Mouse (Mus musculus) lung, embryonic 14.5 days (tissue): ENCODE measurements at regions not wholly inside any gene's neighbourhood (a gene's known extent, or its start where the extent isn't known, plus 50 kb on each side); places are given as distances from the start of the nearest gene placed in this dataset.

Experiments
- ATAC-seq: fragments of 200-750 bp; cut with Nextera tagmentation; 2 replicates; pipeline ENCODE4 v1.8.0; 2017; ENCODE audit warnings: mild to moderate bottlenecking, moderate TSS enrichment, moderate library complexity; ENCODE audit not compliant: insufficient read depth
- DNase-seq: peaks from one replicate; pipeline ENCODE4 v3.0.0-alpha.2; 2015
- H3K27ac ChIP-seq: fragments of 300-500 bp; sonication (generic); 2 replicates; pipeline ENCODE4 v1.5.1; 2014; ENCODE audit warnings: low read depth, mild to moderate bottlenecking, moderate library complexity
- H3K27me3 ChIP-seq: fragments of 300-500 bp; sonication (generic); 2 replicates; pipeline ENCODE4 v1.6.1; 2014; ENCODE audit warnings: low read length, control low read depth; ENCODE audit not compliant: insufficient read depth
- H3K36me3 ChIP-seq: fragments of 300-500 bp; sonication (generic); 2 replicates; pipeline ENCODE4 v1.6.1; 2014; ENCODE audit warnings: control low read depth; ENCODE audit not compliant: insufficient read depth
- H3K4me1 ChIP-seq: fragments of 300-500 bp; sonication (generic); 2 replicates; pipeline ENCODE4 v1.6.1; 2014; ENCODE audit warnings: antibody characterized with exemption, control low read depth; ENCODE audit not compliant: insufficient read depth
- H3K4me2 ChIP-seq: fragments of 300-500 bp; sonication (generic); 2 replicates; pipeline ENCODE4 v1.6.1; 2014; ENCODE audit warnings: mild to moderate bottlenecking
- H3K4me3 ChIP-seq: fragments of 300-500 bp; sonication (generic); 2 replicates; pipeline ENCODE4 v1.5.1; 2014; ENCODE audit warnings: low read depth, low read length
- H3K9ac ChIP-seq: fragments of 300-500 bp; sonication (generic); 2 replicates; pipeline ENCODE4 v1.6.1; 2014
- H3K9me3 ChIP-seq: fragments of 300-500 bp; sonication (generic); 2 replicates; pipeline ENCODE4 v1.6.1; 2016; ENCODE audit warnings: low read depth, low read length, control low read depth
- CTCF ChIP-seq: IDR thresholded peaks from 2 replicates; pipeline ENCODE4 v1.5.1; 2016; ENCODE audit warnings: antibody characterized with exemption, low read depth
- WGBS: fragments of 180-500 bp; shearing (Covaris S2); extraction: QIAGEN DNeasy Blood & Tissue Kit; methylation state at CpG from one replicate; pipeline ENCODE4 v1.1.7; 2014; 5-methylcytosine and 5-hydroxymethylcytosine counted together

GRCm38 (mm10) chr12:7909746-7910360, 67.6 kb upstream of the Apob start:
- 49% methylated on average over 9 of the region's 9 CpGs for WGBS
- Histone ChIP-seq H3K4me2 (no peak overlapping the region), H3K4me1 (peaks cover 2% of the 10 kb centered on the region; the same call in 1 of the 2 replicates), H3K9me3 (no peaks in the 10 kb centered on the region), H3K36me3 (no peaks in the 10 kb centered on the region), H3K27ac (no peak overlapping the region), H3K9ac (no peak overlapping the region), H3K4me3 (no peak overlapping the region), H3K27me3 (no peaks in the 10 kb centered on the region)
- no peak for TF ChIP-seq CTCF
- no peak for DNase-seq
- no peak for ATAC-seq

DNA sequence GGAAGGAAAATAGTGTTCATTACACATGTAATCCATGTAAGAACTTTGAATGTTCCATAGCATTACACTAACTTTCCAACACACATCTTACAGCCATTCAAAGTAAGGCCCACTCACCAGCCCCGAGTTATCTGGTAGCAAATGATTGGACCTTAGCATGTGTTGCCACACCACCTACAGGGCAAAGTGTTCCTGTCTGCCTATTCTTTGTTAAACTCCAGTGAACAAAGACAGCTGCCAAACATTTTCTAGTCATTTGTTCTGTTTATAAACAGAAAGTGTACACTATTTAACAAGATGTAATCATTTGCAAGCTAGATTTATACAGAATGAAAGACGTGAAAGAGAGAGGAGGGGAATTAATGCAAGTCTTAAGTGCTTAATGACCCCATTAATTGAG, 66.9 kb upstream of the Apob start:
- Histone ChIP-seq H3K4me3 (no peak overlapping the region), H3K27me3 (no peaks in the 10 kb centered on the region), H3K27ac (no peak overlapping the region), H3K9ac (no peak overlapping the region), H3K4me1 (peaks cover 2% of the 10 kb centered on the region; the same call in 1 of the 2 replicates), H3K9me3 (no peaks in the 10 kb centered on the region), H3K36me3 (no peaks in the 10 kb centered on the region), H3K4me2 (no peak overlapping the region)
- no peak for TF ChIP-seq CTCF
- ATAC-seq: no peak
- DNase-seq: no peak
- WGBS: 45% methylated on average over 2 of the region's 2 CpGs

DNA sequence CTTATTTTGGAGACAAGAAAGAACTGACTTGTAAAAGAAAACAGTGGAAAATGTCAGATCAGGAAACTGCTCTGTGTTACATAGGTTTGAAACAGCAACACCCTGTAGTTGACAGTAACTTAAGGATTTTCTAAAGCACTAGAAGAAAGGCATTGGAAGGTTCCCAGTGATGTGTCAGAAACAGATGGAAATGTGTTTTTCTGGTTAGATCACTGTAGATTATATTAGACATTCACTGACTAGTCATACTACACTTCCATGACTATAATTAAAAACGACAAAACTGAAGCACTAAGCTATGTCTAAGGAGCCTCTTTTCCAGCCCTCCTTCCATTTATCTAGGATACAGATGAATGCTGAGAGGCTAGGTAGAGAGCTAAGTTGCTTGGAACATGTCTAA, 59.1 kb upstream of the Apob start:
- Histone ChIP-seq H3K9ac (no peak overlapping the region), H3K36me3 (no peaks in the 10 kb centered on the region), H3K27ac (no peak overlapping the region), H3K4me3 (no peak overlapping the region), H3K27me3 (no peaks in the 10 kb centered on the region), H3K4me2 (no peak overlapping the region), H3K9me3 (no peaks in the 10 kb centered on the region), H3K4me1 (no peaks in the 10 kb centered on the region)
- DNase-seq: no peak
- whole genome bisulfite sequencing: 69% methylated on average over 1 of the region's 1 CpGs
- TF ChIP-seq CTCF: no peak
- ATAC-seq: no peak

DNA sequence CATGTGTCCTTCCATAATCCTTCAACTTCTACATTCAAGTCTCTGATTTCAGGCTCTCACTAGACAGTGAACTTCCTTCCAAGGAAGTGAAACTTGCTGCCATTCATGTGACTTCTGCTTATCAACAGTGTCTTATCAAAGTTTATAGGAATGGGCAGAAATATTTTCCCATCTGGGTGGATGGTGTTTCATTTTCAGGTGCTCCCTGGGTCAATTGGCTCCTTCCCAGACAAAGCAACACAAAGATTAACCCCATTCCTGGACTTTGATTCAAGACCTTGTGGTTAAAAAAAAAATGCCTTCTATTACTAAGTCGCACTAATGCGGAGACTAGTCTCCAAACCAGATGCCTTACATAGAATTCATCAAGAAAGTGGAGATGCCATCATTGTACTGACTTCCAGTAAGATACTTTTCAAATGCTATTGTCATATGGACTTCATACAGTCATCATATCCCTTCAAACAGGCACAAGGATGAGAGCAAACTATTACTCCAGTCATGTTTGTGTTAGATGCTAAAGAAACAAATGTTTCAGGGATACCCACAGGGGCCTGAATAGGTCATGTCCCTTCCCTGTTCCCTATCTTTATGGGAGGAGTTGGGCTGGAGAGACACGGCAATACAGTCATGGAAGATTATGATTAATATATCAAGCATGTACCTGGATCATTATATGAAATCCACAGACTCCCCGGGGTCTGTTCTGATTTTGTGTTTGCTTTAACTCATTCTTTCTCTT, 58.3 kb upstream of the Apob start:
- Histone ChIP-seq H3K4me3 (no peak overlapping the region), H3K4me2 (no peak overlapping the region), H3K27ac (no peak overlapping the region), H3K27me3 (no peaks in the 10 kb centered on the region), H3K36me3 (no peaks in the 10 kb centered on the region), H3K9ac (no peak overlapping the region), H3K9me3 (no peaks in the 10 kb centered on the region), H3K4me1 (no peaks in the 10 kb centered on the region)
- no peak for TF ChIP-seq CTCF
- ATAC-seq (no peak), DNase-seq (no peak)
- 75% methylated on average over 4 of the region's 4 CpGs for WGBS

- Histone ChIP-seq H3K27ac (no peak overlapping the region), H3K9ac (no peak overlapping the region), H3K9me3 (no peaks in the 10 kb centered on the region), H3K27me3 (no peaks in the 10 kb centered on the region), H3K4me3 (no peak overlapping the region), H3K36me3 (no peaks in the 10 kb centered on the region), H3K4me2 (no peak overlapping the region), H3K4me1 (no peaks in the 10 kb centered on the region)
- DNase-seq (no peak), ATAC-seq (no peak)
- no peak for TF ChIP-seq CTCF
- WGBS: 57% methylated on average over 2 of the region's 2 CpGs
These were observed 57.6 kb upstream of the Apob start for GRCm38 (mm10) chr12:7919709-7920324.

DNA sequence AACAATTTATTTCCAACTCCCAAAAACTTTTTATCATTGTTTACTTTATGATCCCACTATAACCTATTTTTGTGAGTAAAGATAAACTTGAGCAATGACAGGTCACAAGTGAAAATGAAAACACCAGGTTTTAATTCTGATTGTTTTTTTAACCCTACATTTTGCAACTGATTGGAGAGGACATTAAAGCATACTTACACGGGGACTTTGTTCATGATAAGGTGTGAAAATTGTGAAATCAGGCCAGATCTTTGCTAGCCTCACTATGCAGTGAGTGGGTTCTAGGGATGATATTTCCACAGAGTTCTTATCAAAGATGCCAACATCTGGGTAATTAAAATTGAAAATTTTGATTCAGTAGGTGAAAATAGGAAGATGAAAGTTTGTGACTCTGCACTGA, 56.6 kb upstream of the Apob start:
- DNase-seq: no peak
- no peak for TF ChIP-seq CTCF
- H3K9me3 ChIP-seq: no peaks in the 10 kb centered on the region

More for the DNA sequence above, 56.6 kb upstream of the Apob start:
- Histone ChIP-seq H3K36me3 (no peaks in the 10 kb centered on the region), H3K4me3 (no peak overlapping the region), H3K9ac (no peak overlapping the region), H3K27me3 (no peaks in the 10 kb centered on the region), H3K4me1 (no peaks in the 10 kb centered on the region), H3K27ac (no peak overlapping the region), H3K4me2 (no peak overlapping the region)
- ATAC-seq: no peak
- 41% methylated on average over 1 of the region's 1 CpGs for WGBS
